Mouse (Mus musculus): ENCODE measurements around the gene Kcna7. TPM values are rescaled to one million over a fixed set of nuclear protein-coding genes. Genes with fewer than 3 reads are reported as not detected.

Gene Kcna7
- polyA plus RNA-seq, 1 experiment from 2014 or later = not detected

- Histone ChIP-seq H3K27ac (ENCODE audit: low read depth) (no peak overlapping the region), H3K4me1 (ENCODE audit: insufficient read depth) (peaks cover 7% of the 10 kb centered on the region; the same call in 1 of the 2 replicates), H3K4me3 (ENCODE audit: low read depth, low read length) (peak overlapping the region; percentile 47), H3K9ac (peak overlapping the region; percentile 13; the same call in 1 of the 2 replicates), H3K4me2 (peak overlapping the region; percentile 77), H3K27me3 (ENCODE audit: insufficient read depth, low read length) (peaks cover 36% of the 10 kb centered on the region), H3K36me3 (ENCODE audit: insufficient read depth) (peaks cover 30% of the 10 kb centered on the region), H3K9me3 (ENCODE audit: low read depth, low read length) (no peaks in the 10 kb centered on the region)
- TF ChIP-seq CTCF (IDR thresholded peaks at IDR 0.05; ENCODE audit: low read depth) = no peak
- 8% methylated on average over 51 of the region's 52 CpGs for WGBS
- DNase-seq (peak; percentile 55), ATAC-seq (ENCODE audit: insufficient read depth) (0 out of 2 replicates have a peak, but pooled peaks have one; percentile 0)
These were observed 35.5 kb upstream of the Kcna7 start for GRCm38 (mm10) chr7:45369836-45370474.

DNA sequence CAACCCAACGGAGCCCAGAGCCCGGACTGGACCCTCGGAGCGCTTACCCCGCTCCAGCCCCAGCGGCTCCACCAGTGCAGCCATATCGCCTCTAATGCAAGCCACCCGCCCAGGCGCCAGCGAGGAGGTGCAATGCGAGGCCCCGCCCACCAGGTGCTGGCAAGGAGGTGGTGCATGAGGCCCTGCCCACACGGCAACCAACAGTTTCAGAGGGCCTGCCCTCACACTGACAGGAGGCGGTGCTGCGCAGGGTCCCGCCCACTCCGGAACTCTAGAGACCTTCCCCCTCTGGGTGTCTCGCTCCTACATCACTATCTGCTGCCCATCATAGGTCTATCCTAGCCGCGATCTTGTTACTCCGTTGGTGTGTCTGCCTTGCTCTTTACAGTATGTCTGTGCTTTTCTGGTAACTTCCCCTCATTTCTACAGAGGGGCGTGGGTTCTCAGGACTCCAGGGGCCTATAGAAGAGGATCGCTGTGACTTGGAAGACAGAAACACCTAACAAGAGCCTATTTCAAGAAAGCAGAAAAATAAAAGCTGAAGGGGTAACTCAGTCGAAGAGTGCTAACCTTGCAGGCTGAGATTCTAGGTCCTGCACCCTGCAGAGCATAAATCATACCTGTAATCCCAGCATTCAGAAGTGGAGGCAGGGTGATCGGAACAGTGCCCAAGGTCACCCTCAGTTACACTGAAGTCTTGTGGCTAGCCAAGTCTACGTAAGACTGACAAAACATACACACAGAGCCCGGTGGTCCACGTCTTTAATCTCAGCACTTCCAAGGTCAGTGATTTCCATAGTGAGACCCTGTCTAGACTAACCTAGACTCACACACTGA is 34.8 kb upstream of the Kcna7 start, which contains the start of gene Lin7b:
Gene Lin7b (minus strand): TSS at position 109 of the 837 bp plus-strand sequence.
- peak within 1 kb of the TSS; percentile 47 for H3K4me3 ChIP-seq (ENCODE audit: low read depth, low read length)
- WGBS = 7% methylated on average over 28 of the region's 28 CpGs
- ATAC-seq (ENCODE audit: insufficient read depth) = peak; percentile 70
- H3K36me3 ChIP-seq (ENCODE audit: insufficient read depth) = peaks cover 37% of the 10 kb centered on the region
- DNase-seq = peak; percentile 89
- H3K4me2 ChIP-seq = peak within 1 kb of the TSS; percentile 77
- H3K9me3 ChIP-seq (ENCODE audit: low read depth, low read length) = no peaks in the 10 kb centered on the region
- H3K27me3 ChIP-seq (ENCODE audit: insufficient read depth, low read length) = peaks cover 31% of the 10 kb centered on the region
- H3K9ac ChIP-seq = peak within 1 kb of the TSS; percentile 13; the same call in 1 of the 2 replicates
- TF ChIP-seq CTCF (IDR thresholded peaks at IDR 0.05; ENCODE audit: low read depth) = peak; percentile 56
- peaks cover 7% of the 10 kb centered on the region; the same call in 1 of the 2 replicates for H3K4me1 ChIP-seq (ENCODE audit: insufficient read depth)
- no peak within 1 kb of the TSS for H3K27ac ChIP-seq (ENCODE audit: low read depth)

DNA sequence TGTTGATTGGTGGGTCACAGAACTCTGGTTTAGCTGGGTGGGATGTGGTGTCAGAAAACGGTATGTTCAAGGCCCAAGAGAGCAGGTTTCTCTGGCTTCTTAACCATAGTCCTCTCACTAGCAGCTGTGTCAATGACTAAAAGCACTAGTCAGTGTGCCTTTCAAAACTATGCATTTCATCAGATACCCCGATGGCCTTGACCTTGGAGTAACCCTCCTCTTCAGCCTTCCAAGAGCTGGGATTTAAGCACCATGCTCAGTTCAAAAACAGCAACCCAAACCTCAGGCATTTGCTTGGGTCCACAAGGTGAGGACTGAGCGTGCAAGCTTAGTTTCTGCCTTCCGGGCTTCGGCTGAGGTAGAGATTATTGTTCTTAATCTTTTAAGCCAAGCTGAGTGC is 33.1 kb upstream of the Kcna7 start:
- no peak for TF ChIP-seq CTCF (IDR thresholded peaks at IDR 0.05; ENCODE audit: low read depth)
- WGBS = 84% methylated on average over 5 of the region's 5 CpGs
- H3K36me3 ChIP-seq (ENCODE audit: insufficient read depth) = peaks cover 53% of the 10 kb centered on the region
- no peak overlapping the region for H3K4me2 ChIP-seq
- H3K27me3 ChIP-seq (ENCODE audit: insufficient read depth, low read length) = peaks cover 22% of the 10 kb centered on the region
- H3K27ac ChIP-seq (ENCODE audit: low read depth) = no peak overlapping the region
- H3K4me3 ChIP-seq (ENCODE audit: low read depth, low read length) = no peak overlapping the region
- no peaks in the 10 kb centered on the region for H3K4me1 ChIP-seq (ENCODE audit: insufficient read depth)
- H3K9ac ChIP-seq = no peak overlapping the region
- H3K9me3 ChIP-seq (ENCODE audit: low read depth, low read length) = no peaks in the 10 kb centered on the region
- no peak for DNase-seq
- no peak for ATAC-seq (ENCODE audit: insufficient read depth)

GRCm38 (mm10) chr7:45374620-45375019 is 30.8 kb upstream of the Kcna7 start:
- ATAC-seq (ENCODE audit: insufficient read depth) = no peak
- no peak for TF ChIP-seq CTCF (IDR thresholded peaks at IDR 0.05; ENCODE audit: low read depth)
- no peak overlapping the region for H3K4me2 ChIP-seq
- DNase-seq = no peak
- H3K36me3 ChIP-seq (ENCODE audit: insufficient read depth) = peaks cover 76% of the 10 kb centered on the region
- WGBS = 86% methylated on average over 8 of the region's 8 CpGs
- no peaks in the 10 kb centered on the region for H3K9me3 ChIP-seq (ENCODE audit: low read depth, low read length)
- peaks cover 9% of the 10 kb centered on the region for H3K27me3 ChIP-seq (ENCODE audit: insufficient read depth, low read length)
- H3K4me3 ChIP-seq (ENCODE audit: low read depth, low read length) = no peak overlapping the region
- no peaks in the 10 kb centered on the region for H3K4me1 ChIP-seq (ENCODE audit: insufficient read depth)
- no peak overlapping the region for H3K27ac ChIP-seq (ENCODE audit: low read depth)
- no peak overlapping the region for H3K9ac ChIP-seq

- ATAC-seq (ENCODE audit: insufficient read depth) (no peak), DNase-seq (no peak)
- Histone ChIP-seq H3K36me3 (ENCODE audit: insufficient read depth) (peaks cover 90% of the 10 kb centered on the region), H3K4me2 (no peak overlapping the region), H3K9ac (no peak overlapping the region), H3K9me3 (ENCODE audit: low read depth, low read length) (no peaks in the 10 kb centered on the region), H3K27ac (ENCODE audit: low read depth) (no peak overlapping the region), H3K4me1 (ENCODE audit: insufficient read depth) (no peaks in the 10 kb centered on the region), H3K27me3 (ENCODE audit: insufficient read depth, low read length) (no peaks in the 10 kb centered on the region), H3K4me3 (ENCODE audit: low read depth, low read length) (no peak overlapping the region)
- WGBS = 73% methylated on average over 1 of the region's 1 CpGs
- TF ChIP-seq CTCF (IDR thresholded peaks at IDR 0.05; ENCODE audit: low read depth) = no peak
These were observed 29.4 kb upstream of the Kcna7 start for GRCm38 (mm10) chr7:45376057-45376456.

DNA sequence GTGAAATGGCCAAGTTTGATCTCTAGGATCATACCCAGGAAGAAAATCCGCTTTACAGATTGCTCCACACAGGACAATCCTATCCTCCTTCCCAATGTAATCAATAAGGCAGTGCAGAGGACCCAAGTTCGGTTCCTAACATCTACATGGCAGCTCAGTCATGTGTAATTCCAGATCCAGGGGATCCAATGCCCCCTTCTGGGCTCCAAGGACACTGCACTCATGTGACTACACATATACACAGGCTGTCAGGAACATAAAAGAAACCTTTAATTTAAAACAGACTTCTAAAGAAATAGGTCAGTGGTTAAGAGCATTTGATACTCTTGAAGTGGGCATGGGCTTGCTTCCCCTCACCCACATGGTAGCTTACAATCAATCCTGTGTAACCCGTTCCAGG is 19.4 kb upstream of the Kcna7 start:
- peak; percentile 47 for TF ChIP-seq CTCF (IDR thresholded peaks at IDR 0.05; ENCODE audit: low read depth)
- Histone ChIP-seq H3K36me3 (ENCODE audit: insufficient read depth) (peaks cover 100% of the 10 kb centered on the region), H3K27me3 (ENCODE audit: insufficient read depth, low read length) (no peaks in the 10 kb centered on the region), H3K9ac (no peak overlapping the region), H3K4me3 (ENCODE audit: low read depth, low read length) (no peak overlapping the region), H3K27ac (ENCODE audit: low read depth) (no peak overlapping the region), H3K4me1 (ENCODE audit: insufficient read depth) (no peaks in the 10 kb centered on the region), H3K9me3 (ENCODE audit: low read depth, low read length) (no peaks in the 10 kb centered on the region), H3K4me2 (no peak overlapping the region)
- WGBS = 86% methylated on average over 3 of the region's 3 CpGs
- DNase-seq (peak; percentile 34), ATAC-seq (ENCODE audit: insufficient read depth) (no peak)

- DNase-seq = peak; percentile 85
- peaks cover 6% of the 10 kb centered on the region for H3K4me1 ChIP-seq (ENCODE audit: insufficient read depth)
- TF ChIP-seq CTCF (IDR thresholded peaks at IDR 0.05; ENCODE audit: low read depth) = no peak
- H3K9ac ChIP-seq = peak overlapping the region; percentile 90
- peak; percentile 69 for ATAC-seq (ENCODE audit: insufficient read depth)
- peak overlapping the region; percentile 100 for H3K4me2 ChIP-seq
- no peaks in the 10 kb centered on the region for H3K27me3 ChIP-seq (ENCODE audit: insufficient read depth, low read length)
- H3K27ac ChIP-seq (ENCODE audit: low read depth) = peak overlapping the region; percentile 99
- H3K4me3 ChIP-seq (ENCODE audit: low read depth, low read length) = peak overlapping the region; percentile 75
- WGBS = 0% methylated on average over 19 of the region's 20 CpGs
- H3K9me3 ChIP-seq (ENCODE audit: low read depth, low read length) = no peaks in the 10 kb centered on the region
- peaks cover 40% of the 10 kb centered on the region for H3K36me3 ChIP-seq (ENCODE audit: insufficient read depth)
These were observed 10.3 kb upstream of the Kcna7 start for GRCm38 (mm10) chr7:45395129-45395541.

All from lung, embryonic 14.5 days (tissue).